Mouse (Mus musculus) embryonic facial prominence, embryonic 13.5 days (tissue): ENCODE results near the gene Ajm1. TPM values are rescaled to one million over a fixed set of nuclear protein-coding genes. Genes with fewer than 3 reads are reported as not detected.
A peak's percentile ranks its signal among the peaks of the same experiment; 100 is the strongest.

Experiments
- ATAC-seq: fragments of 200-750 bp; cut with Nextera tagmentation; 2 replicates; pipeline ENCODE4 v1.8.0; 2017; ENCODE audit warnings: low read depth; ENCODE audit not compliant: insufficient number of reproducible peaks, insufficient read depth, low FRiP score, low TSS enrichment
- H3K27ac ChIP-seq: fragments of 300-500 bp; sonication (generic); 2 replicates; pipeline ENCODE4 v1.5.1; 2015; ENCODE audit warnings: moderate library complexity, mild to moderate bottlenecking, inconsistent platforms
- H3K27me3 ChIP-seq: fragments of 300-500 bp; sonication (generic); 2 replicates; pipeline ENCODE4 v1.6.1; 2015; ENCODE audit warnings: mild to moderate bottlenecking, inconsistent platforms
- H3K36me3 ChIP-seq: fragments of 300-500 bp; sonication (generic); 2 replicates; pipeline ENCODE4 v1.6.1; 2015; ENCODE audit warnings: mild to moderate bottlenecking, inconsistent platforms
- H3K4me1 ChIP-seq: fragments of 300-500 bp; sonication (generic); 2 replicates; pipeline ENCODE4 v1.6.1; 2015; ENCODE audit warnings: inconsistent platforms
- H3K4me2 ChIP-seq: fragments of 300-500 bp; sonication (generic); 2 replicates; pipeline ENCODE4 v1.6.1; 2015; ENCODE audit warnings: moderate library complexity, mild to moderate bottlenecking, inconsistent platforms
- H3K4me3 ChIP-seq: fragments of 300-500 bp; sonication (generic); 2 replicates; pipeline ENCODE4 v1.5.1; 2015; ENCODE audit warnings: mild to moderate bottlenecking, inconsistent platforms
- H3K9ac ChIP-seq: fragments of 300-500 bp; sonication (generic); 2 replicates; pipeline ENCODE4 v1.6.1; 2015; ENCODE audit warnings: mild to moderate bottlenecking, inconsistent platforms
- H3K9me3 ChIP-seq: fragments of 300-500 bp; sonication (generic); 2 replicates; pipeline ENCODE4 v1.6.1; 2016; ENCODE audit warnings: inconsistent platforms
- WGBS: fragments of 180-500 bp; shearing (Covaris S2); methylation state at CpG from one replicate; pipeline ENCODE4 v1.1.7; 2015; ENCODE audit warnings: mixed read lengths; 5-methylcytosine and 5-hydroxymethylcytosine counted together
- polyA plus RNA-seq: library from polyadenylated mRNA; unstranded; fragments of >200 nt; fragmentation: Nextera tagmentation; extraction: Ambion mirVana; gene quantifications from 2 replicates; pipeline ENCODE4 v1.2.1, GENCODE M21; 2015

Gene Ajm1
- polyA plus RNA-seq, result 0.39 and 0.62 TPM in 2 replicates

DNA sequence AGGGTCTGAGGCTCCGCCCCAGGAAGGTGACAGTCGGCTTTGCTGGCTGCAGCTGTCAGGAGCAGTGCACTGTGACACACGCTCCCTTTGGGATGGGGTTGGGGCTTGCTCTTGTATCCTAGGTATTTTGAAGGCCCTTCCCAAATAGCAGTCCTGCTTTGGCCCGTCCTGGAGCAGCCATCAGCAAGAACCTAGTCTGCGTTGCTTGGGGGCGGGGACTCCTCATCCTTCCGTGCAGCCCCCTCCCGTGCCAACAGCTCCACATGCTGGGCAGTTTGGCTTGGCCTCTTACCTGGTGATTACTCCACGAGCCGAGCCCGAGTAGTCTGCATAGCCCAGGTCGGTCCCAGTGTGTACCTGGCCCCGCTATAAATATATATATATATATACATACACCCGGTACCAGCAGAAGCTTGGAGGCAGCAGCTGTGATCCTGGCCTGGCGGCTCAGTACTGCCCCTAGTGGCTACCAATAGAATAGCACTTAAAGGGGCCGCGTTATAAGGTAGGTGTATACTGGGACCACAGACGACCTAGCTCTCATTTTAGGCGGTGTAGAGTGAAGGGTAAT lies at the start of gene Ajm1:
Ajm1 (minus strand) TSS at position 464 of the 571 bp plus-strand sequence.
- Histone ChIP-seq H3K4me2 (peak within 1 kb of the TSS; percentile 81), H3K4me1 (peaks cover 59% of the 10 kb centered on the region), H3K4me3 (peak within 1 kb of the TSS; percentile 45), H3K27me3 (peaks cover 52% of the 10 kb centered on the region), H3K27ac (peak within 1 kb of the TSS; percentile 9; the same call in 1 of the 2 replicates), H3K9ac (peak within 1 kb of the TSS; percentile 58), H3K36me3 (peaks cover 36% of the 10 kb centered on the region), H3K9me3 (no peaks in the 10 kb centered on the region)
- 5% methylated on average over 19 of the region's 19 CpGs for WGBS
- ATAC-seq, result peak; percentile 33; the same call in 1 of the 2 replicates

DNA sequence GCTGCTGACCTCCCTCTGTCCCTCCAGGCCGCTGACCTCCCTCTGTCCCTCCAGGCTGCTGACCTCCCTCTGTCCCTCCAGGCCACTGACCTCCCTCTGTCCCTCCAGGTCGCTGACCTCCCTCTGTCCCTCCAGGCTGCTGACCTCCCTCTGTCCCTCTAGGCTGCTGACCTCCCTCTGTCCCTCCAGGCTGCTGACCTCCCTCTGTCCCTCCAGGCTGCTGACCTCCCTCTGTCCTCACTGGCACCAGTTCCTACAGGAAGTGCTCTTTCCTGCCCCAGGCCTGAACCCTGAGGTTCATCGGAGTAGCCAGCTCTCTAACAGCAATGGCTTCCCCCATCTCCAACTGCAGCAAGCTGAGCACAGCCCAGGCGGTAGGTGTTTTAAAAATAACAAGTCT lies 47.2 kb upstream of the Ajm1 start:
- Histone ChIP-seq H3K27ac (no peak overlapping the region), H3K27me3 (no peaks in the 10 kb centered on the region), H3K4me2 (no peak overlapping the region), H3K9me3 (no peaks in the 10 kb centered on the region), H3K36me3 (no peaks in the 10 kb centered on the region), H3K9ac (no peak overlapping the region), H3K4me3 (no peak overlapping the region), H3K4me1 (no peaks in the 10 kb centered on the region)
- 42% methylated on average over 4 of the region's 4 CpGs for WGBS
- no peak for ATAC-seq

DNA sequence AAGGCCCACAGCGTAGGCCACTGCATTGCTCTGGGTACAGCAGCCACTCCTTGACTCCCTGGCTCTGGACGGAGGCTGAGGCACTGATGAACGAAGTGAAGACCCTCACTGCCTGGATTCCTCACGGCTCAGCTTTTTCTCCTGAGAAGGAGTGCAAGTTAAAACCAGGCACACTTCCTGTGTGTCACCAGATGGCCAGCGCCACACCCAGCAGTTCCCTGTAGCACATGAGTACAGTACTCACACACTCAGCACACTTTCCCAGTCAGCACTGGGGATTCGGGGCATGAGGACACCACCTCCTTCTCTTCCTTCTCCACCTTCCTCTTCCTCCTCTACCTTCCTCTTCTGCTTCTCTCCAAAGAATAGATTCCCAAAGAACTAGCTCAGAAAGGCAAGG lies 46.3 kb upstream of the Ajm1 start, which contains the start of gene Fcna:
Fcna (minus strand) TSS at position 220 of the 400 bp plus-strand sequence.
- H3K9me3 ChIP-seq, result no peaks in the 10 kb centered on the region
- no peaks in the 10 kb centered on the region for H3K27me3 ChIP-seq
- 69% methylated on average over 6 of the region's 6 CpGs for WGBS
- H3K9ac ChIP-seq, result no peak within 1 kb of the TSS
- no peak for ATAC-seq
- H3K4me1 ChIP-seq, result no peaks in the 10 kb centered on the region
- no peaks in the 10 kb centered on the region for H3K36me3 ChIP-seq
- no peak within 1 kb of the TSS for H3K27ac ChIP-seq
- H3K4me2 ChIP-seq, result no peak within 1 kb of the TSS
- H3K4me3 ChIP-seq, result no peak within 1 kb of the TSS

DNA sequence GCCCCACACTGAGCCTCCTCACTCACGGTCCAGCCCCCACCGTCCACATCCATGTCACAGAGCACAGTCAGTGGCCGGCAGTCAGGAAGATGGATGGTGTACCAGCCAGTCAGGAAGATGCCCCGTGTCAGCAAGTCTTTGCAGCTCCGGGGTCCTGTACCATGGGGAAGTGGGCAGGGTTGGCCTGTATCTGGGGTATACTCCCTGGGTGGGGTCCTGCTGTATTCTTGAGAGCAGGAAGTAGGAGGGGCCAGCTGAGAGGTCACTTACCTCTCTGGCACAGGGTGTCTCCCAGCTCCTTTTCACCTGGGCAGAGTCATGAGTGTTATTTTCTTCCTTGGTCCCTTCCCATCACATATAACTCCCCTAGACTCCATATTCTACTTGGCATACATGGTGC lies 44.4 kb upstream of the Ajm1 start:
- ATAC-seq, result no peak
- Histone ChIP-seq H3K27ac (no peak overlapping the region), H3K4me2 (no peak overlapping the region), H3K9me3 (no peaks in the 10 kb centered on the region), H3K36me3 (no peaks in the 10 kb centered on the region), H3K9ac (no peak overlapping the region), H3K4me3 (no peak overlapping the region), H3K27me3 (no peaks in the 10 kb centered on the region), H3K4me1 (peaks cover 5% of the 10 kb centered on the region)
- WGBS, result 69% methylated on average over 5 of the region's 5 CpGs

DNA sequence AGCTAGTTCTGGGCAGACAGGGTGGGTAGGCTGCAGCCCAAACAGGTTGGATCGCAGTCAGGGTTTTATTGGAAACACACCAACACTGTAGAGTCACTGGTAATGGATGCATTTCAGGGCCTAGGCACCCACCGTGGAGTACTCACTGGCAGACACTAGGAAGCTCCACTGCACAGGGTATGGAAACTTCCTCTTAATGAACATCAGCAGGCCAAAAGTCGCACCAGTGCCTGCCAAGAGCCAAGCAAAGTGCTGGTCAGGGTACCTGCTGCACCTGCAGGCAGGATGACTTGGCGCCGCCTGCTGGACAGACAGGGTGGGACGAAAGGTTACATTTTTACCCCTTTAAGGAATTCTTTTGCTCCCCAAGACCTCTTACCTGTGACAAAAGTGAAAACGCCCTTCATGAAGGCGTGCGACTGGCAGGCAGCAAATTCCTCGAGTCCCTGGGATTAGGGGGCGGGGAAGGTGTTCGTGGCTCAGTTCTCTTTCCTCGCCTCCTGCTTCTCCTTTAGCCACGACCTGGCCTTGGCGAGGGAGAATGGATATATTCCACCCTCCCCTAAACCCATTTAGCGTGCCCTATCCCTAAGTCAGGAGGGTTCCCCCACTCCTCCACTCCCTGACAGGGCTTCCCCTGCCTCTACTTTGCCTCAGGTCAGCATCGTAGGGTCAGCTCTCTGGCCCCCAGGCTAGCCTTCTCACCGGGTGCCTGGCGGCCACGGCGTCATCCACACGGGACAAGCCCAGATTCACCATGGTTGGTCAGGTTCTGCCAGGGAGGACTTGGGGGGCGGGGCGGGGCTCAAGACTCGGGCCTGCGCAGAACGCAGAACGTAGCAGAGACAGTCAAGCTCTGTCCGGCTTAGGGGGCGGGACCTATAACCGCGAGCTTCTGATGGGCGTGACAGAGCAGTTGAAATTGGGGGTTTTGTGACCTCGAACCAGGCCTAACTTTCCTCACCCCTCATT lies 40.0 kb upstream of the Ajm1 start, which contains the start of gene Tmem141:
Tmem141 (minus strand) TSS at position 777 of the 972 bp plus-strand sequence.
- Histone ChIP-seq H3K4me3 (peak within 1 kb of the TSS; percentile 55), H3K27me3 (peaks cover 19% of the 10 kb centered on the region), H3K4me2 (peak within 1 kb of the TSS; percentile 86), H3K36me3 (no peaks in the 10 kb centered on the region), H3K9ac (peak within 1 kb of the TSS; percentile 68), H3K4me1 (peaks cover 13% of the 10 kb centered on the region), H3K9me3 (no peaks in the 10 kb centered on the region), H3K27ac (peak within 1 kb of the TSS; percentile 72)
- ATAC-seq, result peak; percentile 73
- WGBS, result 5% methylated on average over 34 of the region's 34 CpGs

DNA sequence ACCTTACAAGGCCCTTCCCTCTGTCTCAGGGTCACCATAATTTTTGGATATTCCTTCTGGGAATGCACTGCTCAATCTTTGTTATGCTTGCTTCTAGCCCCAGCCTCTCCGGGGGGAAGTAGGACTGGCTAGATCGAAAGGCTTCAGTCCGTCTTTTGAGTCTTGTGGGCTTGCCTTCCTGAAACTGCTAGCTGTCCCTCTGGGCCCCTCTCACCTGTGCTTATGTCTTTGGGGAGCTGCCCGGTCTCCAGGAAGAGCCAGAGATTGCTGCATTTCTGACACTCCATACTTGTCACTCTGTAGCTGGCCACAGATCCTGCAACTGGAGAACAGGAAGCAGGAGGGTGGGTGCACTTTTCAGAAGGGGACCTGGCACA lies 39.3 kb upstream of the Ajm1 start:
- peak overlapping the region; percentile 86 for H3K4me2 ChIP-seq
- H3K4me3 ChIP-seq, result peak overlapping the region; percentile 55
- peak overlapping the region; percentile 72; the same call in 1 of the 2 replicates for H3K27ac ChIP-seq
- peaks cover 26% of the 10 kb centered on the region for H3K27me3 ChIP-seq
- ATAC-seq, result no peak
- no peaks in the 10 kb centered on the region for H3K36me3 ChIP-seq
- peak overlapping the region; percentile 68; the same call in 1 of the 2 replicates for H3K9ac ChIP-seq
- WGBS, result 86% methylated on average over 4 of the region's 4 CpGs
- H3K4me1 ChIP-seq, result peaks cover 18% of the 10 kb centered on the region
- no peaks in the 10 kb centered on the region for H3K9me3 ChIP-seq

DNA sequence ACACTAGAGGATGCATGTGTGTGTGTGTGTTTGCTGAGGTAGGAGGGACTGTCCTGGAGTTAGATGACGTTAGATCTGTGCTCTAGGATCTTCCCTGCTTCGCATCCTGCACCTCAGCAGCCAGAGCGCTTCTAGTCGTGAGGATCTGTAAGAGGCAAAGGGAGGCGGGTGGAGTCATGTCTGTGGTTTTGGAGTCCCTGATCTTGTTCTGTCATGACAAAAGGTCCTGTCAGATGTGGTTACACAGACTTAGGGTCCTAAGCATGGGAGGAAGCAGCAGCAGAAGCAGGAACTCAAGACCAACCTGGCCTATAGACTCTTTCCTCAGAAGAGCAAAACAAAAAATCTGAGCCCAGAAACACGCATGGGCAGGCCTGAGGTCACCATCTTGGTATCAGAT lies 38.8 kb upstream of the Ajm1 start:
- Histone ChIP-seq H3K27ac (0 out of 2 replicates have a peak overlapping the region, but pooled peaks have one; percentile 72), H3K9me3 (no peaks in the 10 kb centered on the region), H3K4me2 (peak overlapping the region; percentile 86; the same call in 1 of the 2 replicates), H3K27me3 (peaks cover 31% of the 10 kb centered on the region), H3K4me1 (peaks cover 19% of the 10 kb centered on the region), H3K9ac (peak overlapping the region; percentile 68), H3K36me3 (no peaks in the 10 kb centered on the region), H3K4me3 (no peak overlapping the region)
- ATAC-seq, result no peak
- 70% methylated on average over 6 of the region's 6 CpGs for WGBS

DNA sequence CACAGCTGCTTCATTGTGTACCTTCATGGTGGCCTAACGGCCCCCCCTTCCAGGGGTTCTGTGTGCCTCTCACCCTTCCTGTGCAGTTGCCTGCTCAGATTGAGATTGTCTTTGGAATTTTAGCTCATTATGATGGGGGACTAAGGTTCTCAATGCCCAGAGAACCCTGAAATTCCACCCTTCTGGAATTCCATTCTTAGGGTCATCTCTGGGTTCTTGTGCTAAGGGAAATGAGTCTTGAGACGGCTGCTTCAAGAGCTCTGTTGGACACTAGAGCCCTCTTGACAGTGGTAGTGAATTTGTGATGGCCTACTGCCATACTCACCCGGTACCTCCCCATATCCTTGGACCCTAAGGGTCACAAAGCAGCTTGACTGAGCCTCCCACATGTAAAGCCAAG lies 36.0 kb upstream of the Ajm1 start, which contains the start of gene Ccdc183:
Ccdc183 (minus strand) TSS at position 101 of the 400 bp plus-strand sequence.
- Histone ChIP-seq H3K27ac (no peak within 1 kb of the TSS), H3K4me3 (peak within 1 kb of the TSS; percentile 23; the same call in 1 of the 2 replicates), H3K36me3 (no peaks in the 10 kb centered on the region), H3K27me3 (peaks cover 53% of the 10 kb centered on the region), H3K9ac (peak within 1 kb of the TSS; percentile 49; the same call in 1 of the 2 replicates), H3K4me1 (peaks cover 19% of the 10 kb centered on the region), H3K9me3 (no peaks in the 10 kb centered on the region), H3K4me2 (peak within 1 kb of the TSS; percentile 42; the same call in 1 of the 2 replicates)
- 78% methylated on average over 3 of the region's 3 CpGs for WGBS
- ATAC-seq, result no peak

DNA sequence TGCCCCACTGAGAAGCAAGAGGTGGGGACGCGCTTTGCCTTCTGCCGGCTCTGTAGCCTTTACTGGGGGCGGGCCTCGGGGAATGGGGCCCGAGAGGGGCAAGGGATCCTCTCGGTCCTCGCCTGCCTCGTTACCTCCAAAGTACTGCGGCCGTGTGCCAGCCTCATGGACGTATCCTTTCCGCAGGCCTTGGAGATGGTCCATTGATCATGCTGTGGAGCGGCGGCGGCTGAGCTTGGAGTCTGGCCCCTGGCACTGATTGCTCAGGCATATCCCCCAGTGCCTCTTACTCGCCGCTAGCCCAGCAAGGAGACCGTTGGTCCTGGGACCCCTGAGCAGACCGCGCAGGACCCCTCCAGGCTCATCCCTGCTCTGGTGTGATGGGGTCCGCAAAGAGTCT lies 34.8 kb upstream of the Ajm1 start:
- H3K4me2 ChIP-seq, result peak overlapping the region; percentile 42
- H3K4me3 ChIP-seq, result peak overlapping the region; percentile 23
- no peaks in the 10 kb centered on the region for H3K9me3 ChIP-seq
- ATAC-seq, result no peak
- 18% methylated on average over 22 of the region's 22 CpGs for WGBS
- peak overlapping the region; percentile 49; the same call in 1 of the 2 replicates for H3K9ac ChIP-seq
- no peak overlapping the region for H3K27ac ChIP-seq
- peaks cover 18% of the 10 kb centered on the region for H3K4me1 ChIP-seq
- peaks cover 53% of the 10 kb centered on the region for H3K27me3 ChIP-seq
- no peaks in the 10 kb centered on the region for H3K36me3 ChIP-seq

DNA sequence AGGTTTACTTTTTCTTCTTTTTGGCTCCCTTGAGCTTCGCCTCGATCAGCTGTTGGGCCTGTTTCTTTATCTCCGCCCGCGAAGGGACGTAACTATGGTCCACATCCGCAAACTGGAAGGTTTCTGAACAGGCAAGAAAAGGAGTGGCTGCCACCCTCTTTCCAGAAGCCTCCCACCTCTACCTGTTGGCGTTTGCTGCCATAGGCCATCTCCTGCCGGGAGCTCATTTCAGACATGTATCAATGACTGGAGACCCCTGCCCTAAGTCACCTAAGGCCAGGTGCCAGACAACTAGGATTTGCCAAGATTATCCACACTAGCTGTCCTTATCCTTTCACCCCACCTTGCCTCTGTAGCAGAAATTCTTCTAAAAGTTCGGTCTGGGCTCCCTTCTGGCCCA lies 27.1 kb upstream of the Ajm1 start:
- peaks cover 6% of the 10 kb centered on the region; the same call in 1 of the 2 replicates for H3K27me3 ChIP-seq
- H3K27ac ChIP-seq, result peak overlapping the region; percentile 95
- H3K9me3 ChIP-seq, result no peaks in the 10 kb centered on the region
- H3K4me1 ChIP-seq, result peaks cover 16% of the 10 kb centered on the region
- no peak for ATAC-seq
- 0 out of 2 replicates have a peak, but pooled peaks cover 2% of the 10 kb centered on the region for H3K36me3 ChIP-seq
- 67% methylated on average over 10 of the region's 10 CpGs for WGBS
- H3K4me3 ChIP-seq, result peak overlapping the region; percentile 100
- H3K4me2 ChIP-seq, result peak overlapping the region; percentile 69
- H3K9ac ChIP-seq, result peak overlapping the region; percentile 98
